Mouse (Mus musculus): ENCODE measurements around the gene Rrn3.

- TF ChIP-seq MAX (IDR thresholded peaks at IDR 0.05; ENCODE audit: low read length) (no peak), ZMIZ1 (IDR thresholded peaks at IDR 0.05; ENCODE audit: low read depth, low read length) (no peak), CTCF (IDR thresholded peaks at IDR 0.05 in 2 of 3, conservative IDR thresholded peaks at IDR 0.05 in 1 of 3; ENCODE audit: control insufficient read depth in 1 of 3, insufficient read depth in 1 of 3, low read depth in 2 of 3, low read length in 3 of 3, poor library complexity in 1 of 3, severe bottlenecking in 1 of 3) (peak; percentile 29 to 45 (median 43); a peak in 5 of 6 replicates), CHD2 (IDR thresholded peaks at IDR 0.05; ENCODE audit: low read length) (no peak), ELF1 (IDR thresholded peaks at IDR 0.05; ENCODE audit: low read depth, low read length) (no peak), MAFK (IDR thresholded peaks at IDR 0.05; ENCODE audit: borderline replicate concordance, low read depth, low read length) (no peak), ETS1 (IDR thresholded peaks at IDR 0.05; ENCODE audit: low read depth, low read length) (no peak), MYC (IDR thresholded peaks at IDR 0.05; ENCODE audit: low read depth, low read length) (no peak)
Measured at GRCm38 (mm10) chr16:13830444-13830843, 49.9 kb downstream of the Rrn3 start.
